Mouse (Mus musculus): ENCODE measurements at regions not wholly inside any gene's neighbourhood (a gene's known extent, or its start where the extent isn't known, plus 50 kb on each side); places are given as distances from the start of the nearest gene placed in this dataset.
"Not testable (repeated sequence)": the region's sequence is repeated elsewhere in the genome, so short reads cannot be mapped to it uniquely, and the experiment has no call there.

DNA sequence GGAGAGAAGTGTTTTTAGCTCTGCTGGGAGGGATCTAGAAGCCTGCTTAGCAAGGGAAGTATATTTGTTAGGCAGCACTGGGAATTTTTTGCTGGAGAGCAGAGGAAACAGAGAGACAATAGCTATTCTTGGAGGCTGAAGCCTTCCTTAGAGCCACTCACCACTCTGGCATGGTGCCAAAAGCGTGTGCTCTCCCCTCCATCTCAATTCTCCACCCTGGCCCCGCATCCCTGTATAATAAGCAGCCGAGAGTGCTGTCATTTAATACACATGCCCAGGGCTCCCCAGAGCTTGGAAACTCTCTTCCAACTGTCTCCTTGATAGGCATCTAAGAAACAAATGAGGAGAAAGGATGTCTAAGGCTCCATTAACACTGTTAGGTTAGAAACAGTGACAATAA, 455.8 kb upstream of the Clint1 start:
- ATAC-seq = no peak
- H3K27me3 ChIP-seq (replicated peaks) = no peaks in the 10 kb centered on the region
- H3K4me3 ChIP-seq = no peak overlapping the region
- no peaks in the 10 kb centered on the region for H3K36me3 ChIP-seq
- no peak overlapping the region for H3K4me2 ChIP-seq
- WGBS (ENCODE audit: insufficient replicate concordance) = 56% methylated on average over 3 of the region's 3 CpGs
- no peaks in the 10 kb centered on the region for H3K4me1 ChIP-seq
- H3K27ac ChIP-seq = no peak overlapping the region
- H3K9ac ChIP-seq = no peak overlapping the region
- no peaks in the 10 kb centered on the region for H3K9me3 ChIP-seq (replicated peaks)

DNA sequence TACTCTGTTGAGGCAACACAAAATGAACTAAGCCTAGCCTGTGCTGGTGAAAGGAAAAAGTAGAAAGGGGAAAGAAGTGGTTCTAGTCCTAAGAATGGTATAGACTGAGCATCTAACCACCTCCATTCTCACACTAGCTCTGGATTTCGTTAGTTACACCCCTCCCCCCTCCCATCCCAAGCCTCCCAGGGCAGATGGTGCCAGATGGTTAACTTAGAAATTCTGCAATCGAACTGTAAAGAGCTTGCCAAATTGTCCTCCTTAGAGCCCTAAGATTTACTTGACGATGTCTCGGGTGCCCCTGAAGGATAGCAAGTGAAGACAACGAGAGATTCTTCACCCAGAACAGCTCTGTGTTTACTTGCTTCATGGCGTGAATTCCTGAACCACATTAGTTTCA, 453.7 kb upstream of the Clint1 start:
- H3K9me3 ChIP-seq (replicated peaks) = no peaks in the 10 kb centered on the region
- H3K4me3 ChIP-seq = no peak overlapping the region
- H3K36me3 ChIP-seq = no peaks in the 10 kb centered on the region
- no peak overlapping the region for H3K4me2 ChIP-seq
- H3K27me3 ChIP-seq (replicated peaks) = no peaks in the 10 kb centered on the region
- H3K9ac ChIP-seq = no peak overlapping the region
- ATAC-seq = no peak
- 56% methylated on average over 6 of the region's 6 CpGs for WGBS (ENCODE audit: insufficient replicate concordance)
- H3K27ac ChIP-seq = no peak overlapping the region
- no peaks in the 10 kb centered on the region for H3K4me1 ChIP-seq

DNA sequence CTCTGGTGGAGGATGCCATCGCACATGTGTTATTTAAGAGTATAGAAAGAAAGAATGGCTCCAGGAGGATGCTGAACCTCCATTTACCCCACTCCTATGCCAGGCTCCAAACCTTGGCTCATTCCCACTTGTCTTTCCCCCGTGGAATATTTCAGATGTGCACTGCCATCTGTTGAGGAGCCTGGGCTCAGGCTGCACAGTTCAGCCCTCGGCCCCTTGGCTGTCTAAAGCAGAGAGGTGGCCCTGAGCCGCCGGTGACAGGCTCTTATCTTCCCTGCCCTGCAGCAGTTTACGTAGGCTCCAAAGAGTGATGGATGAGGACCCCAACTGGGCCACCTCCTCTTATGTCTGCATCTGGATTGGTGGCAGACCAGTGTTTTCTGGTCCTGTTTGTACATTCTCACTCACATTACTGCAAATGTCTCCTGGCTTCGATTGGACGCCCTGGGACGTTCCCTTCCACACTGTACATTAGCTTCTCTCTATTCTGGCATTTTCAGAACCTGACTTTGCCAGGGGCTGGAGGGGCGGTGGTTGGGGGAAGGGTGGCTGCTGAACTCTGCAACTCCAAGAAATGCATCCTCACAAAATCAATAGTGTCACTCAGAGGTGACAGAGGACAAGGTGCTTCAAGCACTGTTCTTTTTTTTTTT, 447.3 kb upstream of the Clint1 start:
- no peaks in the 10 kb centered on the region for H3K4me1 ChIP-seq
- no peaks in the 10 kb centered on the region for H3K9me3 ChIP-seq (replicated peaks)
- ATAC-seq = no peak
- no peaks in the 10 kb centered on the region for H3K27me3 ChIP-seq (replicated peaks)
- WGBS (ENCODE audit: insufficient replicate concordance) = 60% methylated on average over 10 of the region's 10 CpGs
- no peak overlapping the region for H3K9ac ChIP-seq
- H3K36me3 ChIP-seq = no peaks in the 10 kb centered on the region
- H3K4me3 ChIP-seq = no peak overlapping the region
- no peak overlapping the region for H3K27ac ChIP-seq
- H3K4me2 ChIP-seq = no peak overlapping the region

DNA sequence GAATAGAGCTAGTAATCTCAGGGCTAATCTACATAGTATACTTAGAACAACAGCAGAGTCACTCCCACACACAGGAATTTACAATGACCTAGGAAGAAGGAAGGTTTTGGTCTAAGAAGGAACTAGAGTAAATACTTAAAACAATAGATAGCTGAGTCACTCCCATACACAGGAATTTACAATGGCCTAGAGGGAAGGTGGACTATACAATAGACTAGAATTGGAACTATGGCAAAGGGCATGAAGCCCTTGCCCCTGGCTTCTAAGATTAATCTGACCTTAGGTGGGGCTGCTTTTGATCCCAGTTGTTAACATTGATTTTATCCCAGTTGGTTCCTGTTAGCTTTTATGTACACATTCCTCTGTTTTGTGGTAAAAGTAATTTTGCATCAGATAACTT, 427.8 kb upstream of the Clint1 start:
- ATAC-seq = not testable (repeated sequence)

DNA sequence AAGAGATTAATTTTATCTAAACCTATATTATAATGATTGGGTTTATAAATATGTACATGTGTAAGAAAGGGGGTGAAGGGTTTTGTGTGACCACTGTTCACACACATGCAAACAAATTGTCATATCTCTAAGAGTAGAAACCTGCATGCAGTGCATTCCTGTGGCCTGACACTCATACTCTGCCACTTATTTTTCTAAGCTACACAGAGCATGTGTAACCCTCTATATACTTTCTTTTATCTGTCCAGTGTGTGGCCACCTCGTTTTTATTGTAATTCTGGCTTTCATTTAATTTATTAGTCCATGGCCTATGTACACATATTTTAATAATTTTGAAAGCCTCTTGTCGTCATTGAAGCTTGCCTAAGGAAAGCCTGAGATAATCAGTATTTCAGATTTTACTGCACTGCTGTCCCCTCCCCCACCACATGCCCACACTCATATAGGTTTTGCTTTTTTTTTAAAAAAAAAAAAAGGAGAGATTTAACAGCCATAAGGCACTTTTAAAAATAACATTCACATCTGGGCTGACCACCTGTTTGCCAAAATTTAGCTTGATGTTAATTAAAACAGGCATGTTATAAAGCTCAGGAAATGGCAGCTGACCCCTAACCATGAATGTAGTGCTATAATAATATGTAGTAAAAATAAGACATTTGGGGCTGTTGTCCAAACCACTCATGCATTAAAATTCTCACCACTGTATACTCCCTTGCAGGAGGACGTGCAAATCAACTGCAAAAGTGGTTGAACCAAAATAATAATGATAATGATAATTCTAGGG, 410.7 kb upstream of the Clint1 start:
- H3K4me2 ChIP-seq = no peak overlapping the region
- H3K9ac ChIP-seq = no peak overlapping the region
- H3K4me3 ChIP-seq = no peak overlapping the region
- ATAC-seq = no peak
- H3K9me3 ChIP-seq (replicated peaks) = no peaks in the 10 kb centered on the region
- WGBS (ENCODE audit: insufficient replicate concordance) = 41% methylated on average over 3 of the region's 3 CpGs
- H3K4me1 ChIP-seq = no peaks in the 10 kb centered on the region
- no peaks in the 10 kb centered on the region for H3K36me3 ChIP-seq
- no peak overlapping the region for H3K27ac ChIP-seq
- H3K27me3 ChIP-seq (replicated peaks) = no peaks in the 10 kb centered on the region

More for the DNA sequence above, 427.8 kb upstream of the Clint1 start:
- not testable (repeated sequence) for H3K27me3 ChIP-seq (replicated peaks); H3K4me2 ChIP-seq; H3K9me3 ChIP-seq (replicated peaks); H3K27ac ChIP-seq; H3K9ac ChIP-seq; H3K4me3 ChIP-seq; H3K4me1 ChIP-seq; H3K36me3 ChIP-seq

- no peak overlapping the region for H3K27ac ChIP-seq
- H3K4me1 ChIP-seq = no peaks in the 10 kb centered on the region
- no peak overlapping the region for H3K9ac ChIP-seq
- H3K36me3 ChIP-seq = no peaks in the 10 kb centered on the region
- no peak overlapping the region for H3K4me2 ChIP-seq
- no peak overlapping the region for H3K4me3 ChIP-seq
- no peaks in the 10 kb centered on the region for H3K27me3 ChIP-seq (replicated peaks)
- H3K9me3 ChIP-seq (replicated peaks) = no peaks in the 10 kb centered on the region
- ATAC-seq = no peak
- 61% methylated on average over 2 of the region's 2 CpGs for WGBS (ENCODE audit: insufficient replicate concordance)
Observed at GRCm38 (mm10) chr11:45446512-45446911, 405.3 kb upstream of the Clint1 start.

- H3K4me1 ChIP-seq = no peaks in the 10 kb centered on the region
- no peaks in the 10 kb centered on the region for H3K27me3 ChIP-seq (replicated peaks)
- ATAC-seq = no peak
- H3K36me3 ChIP-seq = no peaks in the 10 kb centered on the region
- no peak overlapping the region for H3K9ac ChIP-seq
- no peak overlapping the region for H3K27ac ChIP-seq
- H3K4me2 ChIP-seq = no peak overlapping the region
- no peaks in the 10 kb centered on the region for H3K9me3 ChIP-seq (replicated peaks)
- WGBS (ENCODE audit: insufficient replicate concordance) = 69% methylated on average over 5 of the region's 5 CpGs
- no peak overlapping the region for H3K4me3 ChIP-seq
Observed at GRCm38 (mm10) chr11:45454234-45454633, 397.6 kb upstream of the Clint1 start.

- Histone ChIP-seq H3K27ac (no peak overlapping the region), H3K4me2 (no peak overlapping the region), H3K27me3 (replicated peaks) (no peaks in the 10 kb centered on the region), H3K4me1 (no peaks in the 10 kb centered on the region), H3K9ac (no peak overlapping the region), H3K36me3 (no peaks in the 10 kb centered on the region), H3K4me3 (no peak overlapping the region), H3K9me3 (replicated peaks) (no peaks in the 10 kb centered on the region)
- 44% methylated on average over 3 of the region's 3 CpGs for WGBS (ENCODE audit: insufficient replicate concordance)
- ATAC-seq = no peak
Observed at GRCm38 (mm10) chr11:45454933-45455332, 396.9 kb upstream of the Clint1 start.

DNA sequence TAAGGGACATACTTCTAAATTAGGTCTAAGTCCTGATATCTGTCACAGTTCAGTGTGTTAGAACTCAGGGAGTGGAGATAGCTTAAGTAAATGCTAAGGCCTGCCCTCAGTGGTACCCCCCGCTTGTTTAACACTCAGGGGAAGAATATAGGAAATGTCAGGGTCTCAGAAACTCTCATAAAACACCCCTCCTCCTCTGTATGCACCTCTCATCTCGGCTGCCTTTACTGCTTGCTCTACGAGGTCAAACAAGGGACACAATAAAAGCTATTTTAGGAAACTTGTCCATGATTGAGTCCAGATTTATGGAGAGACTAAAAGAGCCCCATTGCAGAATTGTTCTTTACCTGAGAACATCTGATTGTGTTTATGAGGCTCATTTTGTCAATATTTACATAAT, 395.1 kb upstream of the Clint1 start:
- H3K4me2 ChIP-seq = no peak overlapping the region
- WGBS (ENCODE audit: insufficient replicate concordance) = 40% methylated on average over 3 of the region's 3 CpGs
- no peaks in the 10 kb centered on the region for H3K27me3 ChIP-seq (replicated peaks)
- H3K4me3 ChIP-seq = no peak overlapping the region
- no peaks in the 10 kb centered on the region for H3K36me3 ChIP-seq
- no peak overlapping the region for H3K9ac ChIP-seq
- no peaks in the 10 kb centered on the region for H3K9me3 ChIP-seq (replicated peaks)
- no peak for ATAC-seq
- H3K4me1 ChIP-seq = no peaks in the 10 kb centered on the region
- H3K27ac ChIP-seq = no peak overlapping the region

DNA sequence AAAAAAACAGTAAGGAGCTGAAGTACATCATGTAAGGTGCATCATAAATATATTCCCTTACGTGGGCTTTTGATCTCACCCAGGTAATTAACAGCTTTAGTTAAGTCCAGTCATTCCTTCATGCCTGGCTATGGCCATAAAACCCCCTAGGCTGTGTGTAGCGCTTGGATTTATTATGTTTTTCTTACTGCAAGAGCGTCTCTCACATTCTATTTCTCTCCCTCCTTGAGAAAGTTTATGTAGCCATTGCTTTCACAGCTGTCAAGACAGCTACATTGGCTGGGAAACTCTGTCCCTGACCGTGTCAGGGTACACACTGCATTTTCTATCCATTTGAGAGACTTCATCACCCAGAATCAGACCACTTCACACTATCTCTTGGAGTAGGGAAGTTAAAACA, 394.3 kb upstream of the Clint1 start:
- no peaks in the 10 kb centered on the region for H3K9me3 ChIP-seq (replicated peaks)
- no peak overlapping the region for H3K9ac ChIP-seq
- no peak overlapping the region for H3K4me3 ChIP-seq
- H3K4me2 ChIP-seq = no peak overlapping the region
- no peaks in the 10 kb centered on the region for H3K36me3 ChIP-seq
- ATAC-seq = no peak
- no peak overlapping the region for H3K27ac ChIP-seq
- 56% methylated on average over 4 of the region's 4 CpGs for WGBS (ENCODE audit: insufficient replicate concordance)
- H3K4me1 ChIP-seq = no peaks in the 10 kb centered on the region
- no peaks in the 10 kb centered on the region for H3K27me3 ChIP-seq (replicated peaks)

- H3K4me1 ChIP-seq = no peaks in the 10 kb centered on the region
- 54% methylated on average over 11 of the region's 11 CpGs for WGBS (ENCODE audit: insufficient replicate concordance)
Observed at GRCm38 (mm10) chr11:45460000-45460792, 391.7 kb upstream of the Clint1 start.

GRCm38 (mm10) chr11:45464501-45464900, 387.4 kb upstream of the Clint1 start:
- H3K9me3 ChIP-seq (replicated peaks) = no peaks in the 10 kb centered on the region
- H3K9ac ChIP-seq = no peak overlapping the region
- no peaks in the 10 kb centered on the region for H3K27me3 ChIP-seq (replicated peaks)
- ATAC-seq = no peak
- H3K27ac ChIP-seq = no peak overlapping the region
- H3K4me3 ChIP-seq = no peak overlapping the region
- H3K4me2 ChIP-seq = no peak overlapping the region
- H3K4me1 ChIP-seq = no peaks in the 10 kb centered on the region
- no peaks in the 10 kb centered on the region for H3K36me3 ChIP-seq
- WGBS (ENCODE audit: insufficient replicate concordance) = 57% methylated on average over 4 of the region's 4 CpGs

More at GRCm38 (mm10) chr11:45460000-45460792, 391.7 kb upstream of the Clint1 start:
- Histone ChIP-seq H3K9me3 (replicated peaks) (no peaks in the 10 kb centered on the region), H3K9ac (no peak overlapping the region), H3K4me2 (no peak overlapping the region), H3K27me3 (replicated peaks) (no peaks in the 10 kb centered on the region), H3K27ac (no peak overlapping the region), H3K4me3 (no peak overlapping the region), H3K36me3 (no peaks in the 10 kb centered on the region)
- ATAC-seq = no peak

All from liver, embryonic 12.5 days (tissue).